Mouse (Mus musculus) left cerebral cortex, adult 2 months (tissue): ENCODE measurements around the gene Coro1b. TPM values are rescaled to one million over a fixed set of nuclear protein-coding genes. Genes with fewer than 3 reads are reported as not detected.

ENCODE experiments used
- DNase-seq, 2 experiments: peaks; one replicate each; pipeline ENCODE4 v3.0.0; 2021 to 2022; ENCODE audit warnings: low spot score in 2 of 2, mixed read lengths in 1 of 2; ENCODE audit errors: extremely low spot score in 1 of 2
- H3K27ac ChIP-seq: fragments of 200-600 bp; 2 replicates; pipeline ENCODE4 v1.8.1; 2022
- H3K4me3 ChIP-seq: fragments of 200-600 bp; 2 replicates; pipeline ENCODE4 v1.8.1; 2022
- CTCF ChIP-seq: fragments of 200-600 bp; IDR thresholded peaks from 2 replicates; pipeline ENCODE4 v1.8.1; 2022; ENCODE audit warnings: antibody characterized with exemption, mild to moderate bottlenecking, moderate library complexity
- intact Hi-C: fragments of 180-260 bp; cut with DNase I; formaldehyde crosslinking; loops from one replicate; pipeline ENCODE4 v1.15.1; 2025
- total RNA-seq, 2 experiments: library from RNA; stranded (reverse); gene quantifications; 2 replicates each; pipeline ENCODE4 v1.2.3; 2021

Coro1b gene
- total RNA-seq, 2 experiments from 2014 or later: 72.6 to 82.2 TPM

DNA sequence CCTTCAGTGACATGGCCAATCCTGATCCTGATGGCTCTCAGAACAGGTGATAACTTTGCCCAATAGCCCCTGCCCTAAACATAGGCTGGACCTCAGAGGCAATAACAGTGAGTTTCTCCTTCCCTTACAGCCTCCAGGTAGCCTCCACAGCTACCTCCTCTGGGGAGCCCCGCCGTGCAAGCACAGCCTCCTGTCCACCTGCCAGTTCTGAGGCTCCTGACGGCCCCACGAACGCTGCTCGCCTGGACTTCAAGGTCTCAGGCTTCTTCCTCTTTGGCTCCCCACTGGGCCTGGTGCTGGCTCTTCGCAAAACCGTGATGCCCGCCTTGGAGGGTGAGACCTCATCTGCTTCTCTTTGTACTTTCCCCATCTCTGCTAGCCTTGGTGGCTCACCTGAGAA lies 39.9 kb upstream of the Coro1b start:
- no peak for DNase-seq
- Histone ChIP-seq H3K27ac (no peak overlapping the region), H3K4me3 (no peak overlapping the region)
- intact Hi-C loops: no loop called here
- TF ChIP-seq CTCF: no peak

DNA sequence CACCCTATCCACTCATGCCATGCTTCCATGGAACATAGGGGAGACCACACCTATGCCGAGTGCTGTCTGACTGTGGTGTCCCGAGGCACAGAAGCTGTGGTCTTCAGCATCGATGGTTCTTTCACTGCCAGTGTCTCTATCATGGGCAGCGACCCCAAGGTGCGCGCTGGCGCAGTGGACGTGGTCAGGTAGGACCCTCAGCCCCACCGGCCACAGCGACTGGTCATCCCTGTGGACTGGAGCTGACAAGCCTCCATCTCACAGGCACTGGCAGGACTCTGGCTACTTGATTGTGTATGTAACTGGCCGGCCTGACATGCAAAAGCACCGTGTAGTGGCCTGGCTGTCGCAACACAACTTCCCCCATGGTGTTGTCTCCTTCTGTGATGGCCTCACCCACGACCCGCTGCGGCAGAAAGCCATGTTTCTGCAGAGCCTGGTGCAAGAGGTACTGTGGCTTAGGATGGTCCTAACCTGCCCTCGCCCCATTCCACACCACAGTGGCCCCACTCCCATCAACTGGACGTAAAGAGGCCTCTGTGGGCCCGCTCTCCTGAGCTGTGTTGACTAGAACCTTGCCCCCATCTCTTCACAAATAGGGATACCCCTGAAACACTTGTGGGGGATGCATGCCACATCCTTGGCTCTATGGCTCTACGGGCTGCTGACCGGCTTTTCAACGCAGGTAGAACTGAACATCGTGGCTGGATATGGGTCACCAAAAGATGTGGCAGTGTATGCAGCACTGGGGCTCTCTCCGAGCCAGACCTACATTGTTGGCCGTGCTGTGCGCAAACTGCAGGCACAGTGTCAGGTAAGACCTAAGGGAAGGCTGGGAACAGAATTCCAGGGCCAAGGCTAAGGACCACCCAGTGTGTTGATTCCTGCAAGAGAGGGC lies 36.1 kb upstream of the Coro1b start:
- intact Hi-C loops: no loop called here
- Histone ChIP-seq H3K4me3 (no peak overlapping the region), H3K27ac (peak overlapping the region; percentile 69)
- no peak for TF ChIP-seq CTCF
- DNase-seq: no peak

DNA sequence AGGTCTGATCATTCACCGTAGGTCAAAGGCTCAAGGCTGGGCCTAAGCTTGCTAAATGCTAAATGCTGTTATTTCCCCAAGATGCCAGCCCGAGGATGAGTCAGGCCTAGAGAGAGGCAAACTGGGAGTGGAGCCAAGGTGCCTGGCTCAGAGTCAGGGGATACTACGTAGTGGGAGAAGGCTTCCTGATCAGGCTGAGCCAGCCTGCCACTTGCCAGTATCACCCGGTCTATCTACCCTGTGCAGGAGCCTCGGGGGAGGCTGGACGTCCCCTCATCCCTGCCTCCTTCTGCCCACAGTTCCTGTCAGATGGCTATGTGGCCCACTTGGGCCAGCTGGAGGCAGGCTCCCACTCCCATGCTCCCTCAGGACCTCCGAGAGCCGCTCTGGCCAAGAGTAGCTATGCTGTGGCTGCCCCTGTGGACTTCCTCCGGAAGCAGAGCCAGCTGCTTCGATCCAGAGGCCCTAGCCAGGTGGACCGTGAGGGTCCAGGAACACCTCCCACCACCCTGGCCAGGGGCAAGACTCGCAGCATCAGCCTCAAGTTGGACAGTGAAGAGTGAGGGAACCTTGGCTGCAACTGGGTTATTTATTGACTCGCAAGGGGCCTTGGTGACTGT lies 35.1 kb upstream of the Coro1b start:
- Histone ChIP-seq H3K27ac (peak overlapping the region; percentile 69), H3K4me3 (no peak overlapping the region)
- intact Hi-C loops: no loop called here
- no peak for TF ChIP-seq CTCF
- DNase-seq: peak; percentile 73 to 88

DNA sequence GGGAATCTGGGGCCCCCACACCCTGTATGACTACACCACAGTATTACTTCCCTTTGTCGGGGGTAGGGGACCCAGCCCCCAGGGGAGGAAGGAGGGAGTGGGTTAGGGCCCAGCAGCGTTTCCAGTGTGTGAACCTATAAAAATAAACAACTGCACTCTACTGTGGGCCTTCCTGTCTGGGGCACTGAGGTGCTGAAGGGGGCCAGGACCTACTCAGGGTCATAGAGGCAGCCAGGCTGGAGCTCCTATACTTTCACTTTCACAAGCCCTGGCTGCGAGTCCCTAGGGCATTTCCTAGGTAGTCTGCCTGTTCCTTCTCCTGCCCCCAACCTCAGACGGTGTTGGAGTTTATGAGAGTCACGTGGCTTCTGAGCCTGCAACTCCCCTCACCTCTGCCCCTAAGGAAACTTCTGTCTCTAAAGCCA lies 34.6 kb upstream of the Coro1b start:
- no peak overlapping the region for H3K4me3 ChIP-seq

DNA sequence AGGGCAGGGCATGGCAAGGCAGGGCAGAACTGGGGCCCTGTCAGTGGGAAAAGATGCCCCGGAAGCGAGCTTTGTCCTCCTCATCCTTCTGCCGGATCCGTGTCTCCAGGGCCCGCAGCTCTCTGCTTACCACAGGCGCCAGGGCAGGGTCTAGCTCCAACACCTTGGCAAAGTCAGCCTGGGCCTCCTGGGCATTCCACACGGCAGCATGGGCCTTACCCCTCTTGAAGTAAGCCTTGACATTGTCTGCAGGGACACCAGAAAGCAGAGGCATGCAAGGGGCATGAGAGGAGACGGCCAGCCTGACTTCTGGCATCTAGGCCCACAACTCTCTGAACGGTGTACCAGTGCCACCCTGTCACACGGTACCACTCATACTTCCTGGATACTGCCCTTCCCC lies 33.9 kb upstream of the Coro1b start:
- intact Hi-C loops: no loop called here
- Histone ChIP-seq H3K27ac (no peak overlapping the region), H3K4me3 (no peak overlapping the region)
- no peak for TF ChIP-seq CTCF
- no peak for DNase-seq

More for the DNA sequence above, 34.6 kb upstream of the Coro1b start:
- no peak for TF ChIP-seq CTCF
- intact Hi-C loops: no loop called here
- DNase-seq: no peak
- peak overlapping the region; percentile 69 for H3K27ac ChIP-seq

DNA sequence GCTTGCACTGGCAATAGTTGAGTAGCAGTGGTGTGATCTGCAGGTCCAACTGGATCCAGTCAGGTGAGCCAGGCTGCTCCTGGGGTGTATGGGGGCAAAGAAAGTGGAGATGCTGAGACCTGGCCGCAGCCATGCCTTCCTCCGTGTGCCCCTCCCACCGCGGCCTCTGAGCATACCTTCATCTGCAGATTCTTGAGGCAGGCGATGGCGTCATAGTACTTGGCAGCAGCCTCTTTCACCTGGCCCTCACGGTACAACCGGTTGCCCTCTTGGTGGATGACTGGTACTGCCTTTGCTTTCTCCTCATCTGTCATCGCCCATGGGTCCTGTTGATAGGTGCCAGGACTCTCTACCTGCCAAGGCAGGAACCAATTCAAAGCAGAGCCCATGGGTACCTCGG lies 33.3 kb upstream of the Coro1b start:
- no peak for TF ChIP-seq CTCF
- intact Hi-C loops: no loop called here
- DNase-seq: no peak
- H3K27ac ChIP-seq: no peak overlapping the region
- H3K4me3 ChIP-seq: no peak overlapping the region

DNA sequence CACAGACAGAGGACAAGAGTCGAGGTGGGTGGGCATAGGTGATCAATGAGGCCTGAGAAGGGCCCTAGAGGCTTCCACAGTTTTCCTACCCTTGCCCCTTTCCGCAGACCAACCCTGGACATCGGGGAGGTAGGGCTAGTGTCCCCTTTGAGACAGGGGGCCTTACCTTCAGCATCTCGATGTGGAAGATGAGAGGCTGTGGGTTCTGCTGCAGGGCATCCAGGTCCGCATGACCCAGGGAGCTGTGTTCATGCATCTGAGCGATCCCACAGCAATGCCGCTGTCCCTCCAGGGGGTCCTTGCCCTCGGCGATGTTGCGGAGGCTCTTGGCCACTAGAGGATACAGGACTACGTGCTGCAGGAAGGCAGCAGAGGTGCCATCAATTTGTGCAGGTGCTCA lies 32.6 kb upstream of the Coro1b start:
- no peak for TF ChIP-seq CTCF
- intact Hi-C loops: no loop called here

DNA sequence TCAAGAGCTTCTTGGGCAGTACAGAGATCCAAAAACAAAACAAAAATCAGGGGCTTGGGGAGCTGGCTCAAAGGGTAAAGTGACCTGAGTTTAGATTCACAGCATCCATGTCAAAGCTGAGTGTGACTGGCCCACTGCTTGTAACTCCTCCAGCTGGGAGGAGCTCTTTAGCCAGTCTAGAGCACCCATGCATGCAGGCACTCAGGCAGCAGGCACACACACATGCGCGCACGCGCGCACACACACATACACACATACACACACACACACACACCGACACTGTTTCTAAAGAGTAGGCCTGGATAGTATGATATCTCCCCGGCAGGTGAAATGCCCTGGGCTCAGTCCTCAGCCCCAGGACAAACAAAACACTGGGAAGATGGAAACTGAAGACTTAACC lies 31.4 kb upstream of the Coro1b start:
- no peak for DNase-seq
- no peak overlapping the region for H3K27ac ChIP-seq
- H3K4me3 ChIP-seq: no peak overlapping the region
- intact Hi-C loops: no loop called here
- TF ChIP-seq CTCF: no peak

More for the DNA sequence above, 32.6 kb upstream of the Coro1b start:
- Histone ChIP-seq H3K27ac (no peak overlapping the region), H3K4me3 (no peak overlapping the region)
- no peak for DNase-seq

DNA sequence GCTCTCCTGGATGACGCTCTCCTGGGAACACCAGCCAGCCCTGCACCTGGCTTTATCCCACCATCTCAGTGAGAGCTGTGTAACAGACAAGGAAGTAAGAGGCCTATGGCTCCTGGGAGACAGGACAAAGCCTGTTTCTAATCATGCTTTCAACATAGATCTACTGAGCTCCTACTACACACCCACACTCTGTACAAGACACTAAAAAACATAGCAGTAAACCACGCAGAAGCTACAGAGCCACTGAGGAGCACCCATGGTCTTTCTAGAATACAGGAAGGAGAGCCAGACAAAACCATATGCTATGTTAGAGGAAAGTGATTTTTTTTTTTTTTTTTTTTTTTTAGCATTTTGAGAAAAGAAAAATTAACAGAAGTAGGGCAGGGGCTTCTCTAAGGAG lies 30.1 kb upstream of the Coro1b start:
- no peak overlapping the region for H3K4me3 ChIP-seq
- TF ChIP-seq CTCF: no peak
- DNase-seq: no peak
- intact Hi-C loops: no loop called here
- peak overlapping the region; percentile 64 for H3K27ac ChIP-seq

DNA sequence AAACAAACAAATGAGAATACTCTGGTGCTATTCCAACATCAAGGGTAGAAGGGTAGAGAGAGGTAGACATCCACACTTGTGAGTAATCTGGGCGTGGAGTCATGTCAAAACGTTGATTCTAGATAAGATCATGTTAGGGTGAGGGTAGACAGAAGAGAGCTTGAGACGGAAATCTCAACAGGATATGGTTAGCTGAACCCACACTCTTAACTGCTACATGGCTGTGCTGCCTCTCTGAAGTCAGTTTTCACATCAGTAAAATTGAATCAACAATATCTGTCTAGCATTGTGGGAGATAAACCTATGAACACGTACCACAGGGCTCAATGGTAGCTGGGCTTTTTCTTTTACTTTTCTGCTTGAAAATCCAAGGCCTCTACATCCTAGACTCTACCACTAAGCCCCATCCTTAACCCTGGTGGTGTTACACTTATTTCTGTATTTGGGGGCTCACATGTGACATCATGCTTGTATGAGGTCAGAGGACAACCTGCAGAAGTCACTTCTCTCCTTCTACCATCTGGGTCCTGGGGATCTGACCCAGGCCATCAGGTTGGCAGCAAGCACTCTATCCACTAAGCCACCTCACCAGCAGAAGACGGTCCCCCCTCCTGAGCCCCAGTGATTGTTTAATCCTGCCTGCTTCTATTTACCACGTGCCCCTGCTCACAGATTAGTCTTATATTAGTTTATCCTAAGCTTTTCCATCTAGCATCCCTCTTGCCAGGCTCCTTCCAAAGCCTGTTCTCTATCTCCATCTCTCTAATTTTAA lies 28.5 kb upstream of the Coro1b start:
- intact Hi-C loops: no loop called here
- DNase-seq: no peak
- Histone ChIP-seq H3K27ac (no peak overlapping the region; the same call in 1 of the 2 replicates), H3K4me3 (no peak overlapping the region; the same call in 1 of the 2 replicates)
- TF ChIP-seq CTCF: no peak

DNA sequence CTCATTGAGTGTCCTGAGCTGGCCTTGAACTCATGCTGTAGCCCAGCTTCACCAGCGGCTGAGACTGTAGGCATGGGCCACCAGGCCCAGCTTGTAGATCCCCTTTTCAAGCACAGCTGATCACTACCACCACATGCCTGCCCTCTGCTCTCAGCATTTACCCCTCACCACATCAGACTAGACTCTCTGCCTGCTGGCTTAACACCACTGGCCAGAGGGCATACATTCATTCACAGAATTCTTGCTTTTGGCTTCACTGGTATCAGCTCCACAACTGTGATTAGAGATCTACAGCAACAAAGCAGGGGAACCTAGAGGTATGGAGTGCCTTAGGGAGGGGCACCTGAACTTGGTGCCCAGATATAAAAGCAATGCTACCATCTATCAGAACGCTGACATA lies 27.9 kb upstream of the Coro1b start:
- DNase-seq: no peak
- TF ChIP-seq CTCF: no peak
- Histone ChIP-seq H3K27ac (peak overlapping the region; percentile 97; the same call in 1 of the 2 replicates), H3K4me3 (peak overlapping the region; percentile 55)
- intact Hi-C loops: no loop called here
